Mouse (Mus musculus): ENCODE results near the gene Ap1s3. TPM values are rescaled to one million over a fixed set of nuclear protein-coding genes. Genes with fewer than 3 reads are reported as not detected.
A peak's percentile ranks its signal among the peaks of the same experiment; 100 is the strongest.

Gene Ap1s3
- polyA plus RNA-seq, 1 experiment from 2014 or later: not detected

GRCm38 (mm10) chr1:79581136-79581679 is 90.6 kb downstream of the Ap1s3 start:
- peak; percentile 96 for ATAC-seq (ENCODE audit: low read depth)
- peak overlapping the region; percentile 84 for H3K27ac ChIP-seq (replicated peaks)
- H3K4me3 ChIP-seq: peak overlapping the region; percentile 39
- H3K4me2 ChIP-seq: peak overlapping the region; percentile 60
- peaks cover 14% of the 10 kb centered on the region for H3K4me1 ChIP-seq (replicated peaks)
- peak overlapping the region; percentile 73 for H3K9ac ChIP-seq
- H3K27me3 ChIP-seq: no peaks in the 10 kb centered on the region
- 4% methylated on average over 15 of the region's 15 CpGs for WGBS
- no peaks in the 10 kb centered on the region for H3K9me3 ChIP-seq
- no peaks in the 10 kb centered on the region for H3K36me3 ChIP-seq

- Histone ChIP-seq H3K27ac (replicated peaks) (no peak overlapping the region), H3K4me3 (no peak overlapping the region), H3K36me3 (no peaks in the 10 kb centered on the region), H3K9ac (no peak overlapping the region), H3K4me1 (replicated peaks) (peaks cover 14% of the 10 kb centered on the region), H3K4me2 (no peak overlapping the region), H3K9me3 (no peaks in the 10 kb centered on the region), H3K27me3 (no peaks in the 10 kb centered on the region)
- ATAC-seq (ENCODE audit: low read depth): no peak
- WGBS: 83% methylated on average over 3 of the region's 3 CpGs
Observed at GRCm38 (mm10) chr1:79577357-79577756, 94.4 kb downstream of the Ap1s3 start.

GRCm38 (mm10) chr1:79571912-79572311 is 99.9 kb downstream of the Ap1s3 start:
- Histone ChIP-seq H3K27ac (replicated peaks) (no peak overlapping the region), H3K4me2 (no peak overlapping the region)

GRCm38 (mm10) chr1:79571126-79571525 is 100.6 kb downstream of the Ap1s3 start:
- Histone ChIP-seq H3K4me3 (no peak overlapping the region), H3K4me2 (no peak overlapping the region), H3K9me3 (no peaks in the 10 kb centered on the region), H3K36me3 (no peaks in the 10 kb centered on the region), H3K4me1 (replicated peaks) (no peaks in the 10 kb centered on the region), H3K27me3 (no peaks in the 10 kb centered on the region), H3K9ac (no peak overlapping the region), H3K27ac (replicated peaks) (no peak overlapping the region)
- WGBS: 81% methylated on average over 6 of the region's 6 CpGs
- ATAC-seq (ENCODE audit: low read depth): no peak

More at GRCm38 (mm10) chr1:79571912-79572311, 99.9 kb downstream of the Ap1s3 start:
- no peak for ATAC-seq (ENCODE audit: low read depth)
- Histone ChIP-seq H3K36me3 (no peaks in the 10 kb centered on the region), H3K9ac (no peak overlapping the region), H3K9me3 (no peaks in the 10 kb centered on the region), H3K4me1 (replicated peaks) (no peaks in the 10 kb centered on the region), H3K4me3 (no peak overlapping the region), H3K27me3 (no peaks in the 10 kb centered on the region)
- WGBS: 83% methylated on average over 4 of the region's 4 CpGs

- H3K4me3 ChIP-seq: no peak overlapping the region
- H3K4me1 ChIP-seq (replicated peaks): no peaks in the 10 kb centered on the region
- ATAC-seq (ENCODE audit: low read depth): no peak
- H3K9ac ChIP-seq: no peak overlapping the region
- no peak overlapping the region for H3K27ac ChIP-seq (replicated peaks)
- H3K36me3 ChIP-seq: no peaks in the 10 kb centered on the region
- H3K4me2 ChIP-seq: no peak overlapping the region
- H3K27me3 ChIP-seq: no peaks in the 10 kb centered on the region
- WGBS: 66% methylated on average over 5 of the region's 5 CpGs
- H3K9me3 ChIP-seq: no peaks in the 10 kb centered on the region
Observed at GRCm38 (mm10) chr1:79561186-79561585, 110.6 kb downstream of the Ap1s3 start.

Other genes with a start within 250 kb of the Ap1s3 start
- 43.7 and 50.5 TPM in 2 replicates for gene Scg2, start 231.9 kb downstream of the Ap1s3 start, polyA plus RNA-seq (2015; fragmentation: Nextera tagmentation; extraction: Ambion mirVana)
- gene Mrpl44, start 104.0 kb upstream of the Ap1s3 start, polyA plus RNA-seq (2015; fragmentation: Nextera tagmentation; extraction: Ambion mirVana): 47.3 and 49.7 TPM in 2 replicates
- 84.7 and 85.7 TPM in 2 replicates for gene Wdfy1, start 104.2 kb upstream of the Ap1s3 start, polyA plus RNA-seq (2015; fragmentation: Nextera tagmentation; extraction: Ambion mirVana)
- 271 and 304 TPM in 2 replicates for gene Serpine2, start 189.2 kb upstream of the Ap1s3 start, polyA plus RNA-seq (2015; fragmentation: Nextera tagmentation; extraction: Ambion mirVana)